Mouse (Mus musculus) adrenal gland, postnatal 25 days (tissue): ENCODE measurements around the gene Tmem168. TPM values are rescaled to one million over a fixed set of nuclear protein-coding genes. Genes with fewer than 3 reads are reported as not detected.

ENCODE experiments used
- DNase-seq: peaks from one replicate; pipeline ENCODE4 v3.0.0; 2021; ENCODE audit warnings: mixed read lengths
- total RNA-seq: library from RNA; stranded (reverse); gene quantifications from 2 replicates; pipeline ENCODE4 v1.2.3, GENCODE M21; 2021

The Tmem168 gene
- total RNA-seq, 1 experiment from 2014 or later, result 30.6 TPM

- no peak for DNase-seq
Measured at GRCm38 (mm10) chr6:13584788-13585187, 23.1 kb downstream of the Tmem168 start.

GRCm38 (mm10) chr6:13582075-13582474 is 25.8 kb downstream of the Tmem168 start:
- DNase-seq, result no peak

- no peak for DNase-seq
Measured at GRCm38 (mm10) chr6:13565734-13566133, 42.2 kb downstream of the Tmem168 start.

- peak; percentile 8 for DNase-seq
Measured at GRCm38 (mm10) chr6:13555266-13555665, 52.6 kb downstream of the Tmem168 start.

- DNase-seq, result no peak
Measured at GRCm38 (mm10) chr6:13541761-13542160, 66.1 kb downstream of the Tmem168 start.

GRCm38 (mm10) chr6:13537275-13537964 is 70.5 kb downstream of the Tmem168 start:
- DNase-seq, result no peak

Other genes with a start within 250 kb of the Tmem168 start
- 13.5 and 14.6 TPM in 2 replicates for gene Bmt2, start 69.9 kb upstream of the Tmem168 start, total RNA-seq
- 0.95 and 1.6 TPM in 2 replicates for gene Gpr85, start 231.8 kb upstream of the Tmem168 start, total RNA-seq